Mouse (Mus musculus) thymus, adult 2 months (tissue): ENCODE measurements around the gene Ccnc. TPM values are rescaled to one million over a fixed set of nuclear protein-coding genes. Genes with fewer than 3 reads are reported as not detected.
"Not testable (repeated sequence)": the region's sequence is repeated elsewhere in the genome, so short reads cannot be mapped to it uniquely, and the experiment has no call there.

Experiments
- DNase-seq: peaks from one replicate; pipeline ENCODE4 v3.0.0; 2021
- H3K27ac ChIP-seq: fragments of 200-500 bp; 2 replicates; pipeline ENCODE4 v1.5.1; 2012; ENCODE audit warnings: low read length, control low read depth; ENCODE audit not compliant: control insufficient read depth, insufficient read depth
- H3K27me3 ChIP-seq: fragments of 200-500 bp; 2 replicates; pipeline ENCODE4 v1.6.1; 2012; ENCODE audit warnings: mild to moderate bottlenecking, low read length, moderate library complexity, mixed read lengths; ENCODE audit not compliant: control insufficient read depth, insufficient read depth
- H3K36me3 ChIP-seq: fragments of 200-500 bp; 2 replicates; pipeline ENCODE4 v1.6.1; 2012; ENCODE audit warnings: mild to moderate bottlenecking, low read length, moderate library complexity; ENCODE audit not compliant: control insufficient read depth, insufficient read depth
- H3K4me1 ChIP-seq: fragments of 200-500 bp; replicated peaks from 2 replicates; pipeline ENCODE4 v1.6.1; 2012; ENCODE audit warnings: low read length; ENCODE audit not compliant: control insufficient read depth, insufficient read depth
- H3K4me3 ChIP-seq: fragments of 200-500 bp; 2 replicates; pipeline ENCODE4 v1.5.1; 2012; ENCODE audit warnings: mild to moderate bottlenecking, low read length, control low read depth, moderate library complexity; ENCODE audit not compliant: control insufficient read depth, insufficient read depth
- CTCF ChIP-seq: fragments of 200-500 bp; IDR thresholded peaks from 2 replicates; pipeline ENCODE4 v1.5.1; 2012; ENCODE audit warnings: mild to moderate bottlenecking, control low read depth, low read length, moderate library complexity, borderline replicate concordance; ENCODE audit not compliant: control insufficient read depth, poor library complexity, insufficient read depth; ENCODE audit errors: extremely low read depth
- POLR2A ChIP-seq: fragments of 200-500 bp; IDR thresholded peaks from 2 replicates; pipeline ENCODE4 v1.6.1; 2012; ENCODE audit warnings: mild to moderate bottlenecking, low read length, control low read depth, moderate library complexity; ENCODE audit not compliant: control insufficient read depth, poor library complexity, insufficient read depth; ENCODE audit errors: extremely low read depth
- WGBS: fragments of 180-500 bp; shearing (Covaris S2); methylation state at CpG from one replicate; pipeline ENCODE4 v1.1.7; 2018; 5-methylcytosine and 5-hydroxymethylcytosine counted together
- polyA plus RNA-seq: library from polyadenylated mRNA; depleted of rRNA; stranded (reverse); fragments of >200 nt; gene quantifications from 2 replicates; pipeline ENCODE4 v1.2.3, GENCODE M21; 2012

Ccnc gene
- polyA plus RNA-seq, 1 experiment = 5.0 TPM

GRCm38 (mm10) chr4:21722752-21723334 lies 4.7 kb upstream of the Ccnc start:
- no peak overlapping the region for H3K27ac ChIP-seq
- TF ChIP-seq POLR2A (no peak), CTCF (no peak)
- no peaks in the 10 kb centered on the region for H3K27me3 ChIP-seq
- WGBS = 75% methylated on average over 7 of the region's 7 CpGs
- H3K36me3 ChIP-seq = no peaks in the 10 kb centered on the region
- no peak for DNase-seq
- no peak overlapping the region for H3K4me3 ChIP-seq
- no peaks in the 10 kb centered on the region for H3K4me1 ChIP-seq

- Histone ChIP-seq H3K27me3 (no peaks in the 10 kb centered on the region), H3K4me3 (peak overlapping the region; percentile 68), H3K27ac (no peak overlapping the region), H3K36me3 (no peaks in the 10 kb centered on the region), H3K4me1 (peaks cover 2% of the 10 kb centered on the region)
- whole genome bisulfite sequencing = under 1% methylated on average over 22 of the region's 22 CpGs
- DNase-seq = peak; percentile 44
- no peak for TF ChIP-seq CTCF
- TF ChIP-seq POLR2A = no peak
Measured at GRCm38 (mm10) chr4:21726912-21727614, 438 bp upstream of the Ccnc start.

GRCm38 (mm10) chr4:21739169-21739568 lies 11.7 kb downstream of the Ccnc start:
- no peak for DNase-seq
- H3K4me3 ChIP-seq = no peak overlapping the region
- no peak for TF ChIP-seq CTCF
- no peak for TF ChIP-seq POLR2A
- H3K27ac ChIP-seq = no peak overlapping the region
- H3K4me1 ChIP-seq = no peaks in the 10 kb centered on the region
- H3K36me3 ChIP-seq = peaks cover 3% of the 10 kb centered on the region
- no peaks in the 10 kb centered on the region for H3K27me3 ChIP-seq
- WGBS = 95% methylated on average over 4 of the region's 4 CpGs

DNA sequence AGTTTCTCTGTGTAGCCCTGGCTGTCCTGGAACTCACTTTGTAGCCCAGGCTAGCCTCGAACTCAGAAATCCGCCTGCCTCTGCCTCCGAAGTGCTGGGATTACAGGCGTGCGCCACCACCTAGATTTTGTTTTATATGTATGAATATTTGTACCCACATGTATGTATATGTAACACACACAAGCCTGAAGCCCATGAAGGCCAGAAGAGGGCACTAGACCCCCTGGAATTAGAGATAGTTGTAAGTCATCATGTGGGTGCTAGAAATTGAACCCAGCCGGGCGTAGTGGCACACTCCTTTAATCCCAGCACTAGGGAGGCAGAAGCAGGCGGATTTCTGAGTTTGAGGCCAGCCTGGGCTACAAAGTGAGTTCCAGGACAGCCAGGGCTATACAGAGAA lies 16.6 kb downstream of the Ccnc start:
- not testable (repeated sequence) for H3K4me3 ChIP-seq, H3K27me3 ChIP-seq, H3K4me1 ChIP-seq, H3K36me3 ChIP-seq, DNase-seq, H3K27ac ChIP-seq
- 97% methylated on average over 8 of the region's 8 CpGs for WGBS

- Histone ChIP-seq H3K27me3 (no peaks in the 10 kb centered on the region), H3K4me3 (no peak overlapping the region), H3K4me1 (no peaks in the 10 kb centered on the region), H3K27ac (no peak overlapping the region), H3K36me3 (peaks cover 6% of the 10 kb centered on the region; the same call in 1 of the 2 replicates)
- TF ChIP-seq POLR2A (no peak), CTCF (no peak)
- no peak for DNase-seq
- WGBS = 94% methylated on average over 5 of the region's 5 CpGs
Measured at GRCm38 (mm10) chr4:21745723-21746122, 18.2 kb downstream of the Ccnc start.

DNA sequence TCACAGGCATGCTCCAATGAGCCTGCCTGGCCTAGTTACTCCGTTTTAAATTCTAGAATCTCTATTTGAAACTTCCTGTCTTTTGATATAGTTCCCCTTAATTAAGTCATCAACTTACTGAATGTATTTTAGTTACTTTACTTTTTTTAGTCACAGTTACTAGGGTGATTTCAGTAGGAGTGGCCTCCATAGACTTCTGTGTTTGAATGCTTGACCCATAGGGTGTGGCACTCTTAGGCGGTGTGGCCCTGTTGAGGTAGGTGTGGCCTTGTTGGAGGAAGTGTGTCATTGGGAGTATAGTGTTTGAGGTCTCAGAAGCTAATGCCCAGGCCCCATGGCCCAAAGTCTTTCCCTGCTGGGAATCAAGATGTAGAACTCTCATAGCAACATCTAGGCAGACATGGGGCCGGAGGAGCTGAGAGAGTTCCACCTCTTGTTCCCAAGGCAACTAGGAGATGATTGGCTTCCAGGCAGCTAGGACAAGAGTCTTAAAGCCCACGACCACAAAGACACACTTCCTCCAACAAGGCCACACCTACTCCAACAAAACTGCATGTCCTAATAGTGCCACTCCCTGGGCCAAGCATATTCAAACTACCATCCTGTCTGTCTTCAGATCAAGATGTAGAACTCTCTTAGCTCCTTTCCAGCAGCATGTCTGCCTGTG lies 27.8 kb downstream of the Ccnc start:
- no peak overlapping the region for H3K27ac ChIP-seq

More for the DNA sequence above, 27.8 kb downstream of the Ccnc start:
- 45% methylated on average over 4 of the region's 4 CpGs for WGBS
- H3K4me1 ChIP-seq = no peaks in the 10 kb centered on the region
- TF ChIP-seq POLR2A = no peak
- no peak for TF ChIP-seq CTCF
- H3K27me3 ChIP-seq = no peaks in the 10 kb centered on the region
- no peak overlapping the region for H3K4me3 ChIP-seq
- H3K36me3 ChIP-seq = no peaks in the 10 kb centered on the region
- no peak for DNase-seq
